Mouse (Mus musculus) hindbrain, postnatal 0 days (tissue): ENCODE results near the gene Lonp2. TPM values are rescaled to one million over a fixed set of nuclear protein-coding genes. Genes with fewer than 3 reads are reported as not detected.

Experiments used
- ATAC-seq: fragments of 200-750 bp; cut with Nextera tagmentation; 2 replicates; pipeline ENCODE4 v1.8.0; 2017; ENCODE audit warnings: mild to moderate bottlenecking, moderate TSS enrichment, moderate library complexity
- DNase-seq: peaks from one replicate; pipeline ENCODE4 v3.0.0-alpha.2; 2015; ENCODE audit warnings: low spot score
- H3K27ac ChIP-seq: fragments of 300-500 bp; sonication (generic); 2 replicates; pipeline ENCODE4 v1.5.1; 2014; ENCODE audit warnings: mild to moderate bottlenecking
- H3K27me3 ChIP-seq: fragments of 300-500 bp; sonication (generic); 2 replicates; pipeline ENCODE4 v1.6.1; 2014; ENCODE audit warnings: low read length, mixed read lengths; ENCODE audit not compliant: insufficient read depth
- H3K36me3 ChIP-seq: fragments of 300-500 bp; sonication (generic); 2 replicates; pipeline ENCODE4 v1.6.1; 2014; ENCODE audit warnings: low read length, mixed read lengths; ENCODE audit not compliant: insufficient read depth
- H3K4me1 ChIP-seq: fragments of 300-500 bp; sonication (generic); 2 replicates; pipeline ENCODE4 v1.6.1; 2014; ENCODE audit warnings: antibody characterized with exemption, low read length, mixed read lengths; ENCODE audit not compliant: insufficient read depth
- H3K4me2 ChIP-seq: fragments of 300-500 bp; sonication (generic); 2 replicates; pipeline ENCODE4 v1.6.1; 2014; ENCODE audit warnings: low read depth, mild to moderate bottlenecking, low read length, moderate library complexity, mixed read lengths
- H3K4me3 ChIP-seq: fragments of 300-500 bp; sonication (generic); 2 replicates; pipeline ENCODE4 v1.5.1; 2014; ENCODE audit warnings: low read length
- H3K9ac ChIP-seq: fragments of 300-500 bp; sonication (generic); replicated peaks from 2 replicates; pipeline ENCODE4 v1.6.1; 2014; ENCODE audit warnings: mild to moderate bottlenecking, low read length, moderate library complexity, mixed read lengths
- H3K9me3 ChIP-seq: fragments of 300-500 bp; sonication (generic); 2 replicates; pipeline ENCODE4 v1.6.1; 2016; ENCODE audit warnings: low read length, mixed read lengths
- CTCF ChIP-seq: IDR thresholded peaks from 2 replicates; pipeline ENCODE4 v1.5.1; 2016; ENCODE audit warnings: antibody characterized with exemption, control low read depth, low read depth
- WGBS: fragments of 180-500 bp; shearing (Covaris S2); extraction: QIAGEN DNeasy Blood & Tissue Kit; methylation state at CpG from one replicate; pipeline ENCODE4 v1.1.7; 2014; 5-methylcytosine and 5-hydroxymethylcytosine counted together
- polyA plus RNA-seq: library from polyadenylated mRNA; unstranded; fragments of >200 nt; fragmentation: Nextera tagmentation; extraction: Ambion mirVana; gene quantifications from 2 replicates; pipeline ENCODE4 v1.2.1, GENCODE M21; 2015
- total RNA-seq: library from RNA; depleted of rRNA; stranded (reverse); fragments of >200 nt; gene quantifications from 2 replicates; pipeline ENCODE4 v1.2.3, GENCODE M21; 2014

Gene Lonp2
- total and polyA plus RNA-seq, 2 experiments from 2014 or later: 58.8 to 65.2 TPM

- H3K27me3 ChIP-seq: no peaks in the 10 kb centered on the region
- H3K36me3 ChIP-seq: peaks cover 18% of the 10 kb centered on the region; the same call in 1 of the 2 replicates
- no peak overlapping the region for H3K4me2 ChIP-seq
- no peaks in the 10 kb centered on the region for H3K4me1 ChIP-seq
- ATAC-seq (peak; percentile 51), DNase-seq (peak; percentile 48)
- H3K9ac ChIP-seq: no peak overlapping the region
- peak overlapping the region; percentile 66 for H3K27ac ChIP-seq
- no peaks in the 10 kb centered on the region for H3K9me3 ChIP-seq
- no peak for TF ChIP-seq CTCF
- H3K4me3 ChIP-seq: no peak overlapping the region
Observed at GRCm38 (mm10) chr8:86668750-86669149, 44.9 kb downstream of the Lonp2 start.

- Histone ChIP-seq H3K27ac (peak overlapping the region; percentile 66), H3K27me3 (no peaks in the 10 kb centered on the region), H3K4me2 (no peak overlapping the region), H3K36me3 (peaks cover 20% of the 10 kb centered on the region; the same call in 1 of the 2 replicates), H3K9ac (no peak overlapping the region), H3K4me3 (no peak overlapping the region), H3K9me3 (no peaks in the 10 kb centered on the region), H3K4me1 (no peaks in the 10 kb centered on the region)
- DNase-seq (peak; percentile 55), ATAC-seq (peak; percentile 58; the same call in 1 of the 2 replicates)
- WGBS: 47% methylated on average over 4 of the region's 4 CpGs
- no peak for TF ChIP-seq CTCF
Observed at GRCm38 (mm10) chr8:86669259-86669658, 45.4 kb downstream of the Lonp2 start.

- Histone ChIP-seq H3K9me3 (no peaks in the 10 kb centered on the region), H3K9ac (no peak overlapping the region), H3K27me3 (no peaks in the 10 kb centered on the region), H3K27ac (no peak overlapping the region), H3K4me1 (no peaks in the 10 kb centered on the region), H3K4me3 (no peak overlapping the region), H3K4me2 (no peak overlapping the region), H3K36me3 (no peaks in the 10 kb centered on the region)
- 69% methylated on average over 3 of the region's 3 CpGs for WGBS
- ATAC-seq (no peak), DNase-seq (no peak)
- TF ChIP-seq CTCF: no peak
Observed at GRCm38 (mm10) chr8:86686629-86687028, 62.8 kb downstream of the Lonp2 start.

- Histone ChIP-seq H3K4me3 (no peak overlapping the region), H3K27me3 (no peaks in the 10 kb centered on the region), H3K9ac (no peak overlapping the region), H3K36me3 (no peaks in the 10 kb centered on the region), H3K4me1 (no peaks in the 10 kb centered on the region), H3K4me2 (no peak overlapping the region), H3K9me3 (no peaks in the 10 kb centered on the region), H3K27ac (no peak overlapping the region)
- ATAC-seq (no peak), DNase-seq (no peak)
- no peak for TF ChIP-seq CTCF
- WGBS: 80% methylated on average over 1 of the region's 1 CpGs
Observed at GRCm38 (mm10) chr8:86692107-86692506, 68.3 kb downstream of the Lonp2 start.

GRCm38 (mm10) chr8:86694011-86694410 lies 70.2 kb downstream of the Lonp2 start:
- WGBS: 82% methylated on average over 1 of the region's 1 CpGs
- no peaks in the 10 kb centered on the region for H3K27me3 ChIP-seq
- no peak for TF ChIP-seq CTCF
- DNase-seq (no peak), ATAC-seq (no peak)
- no peak overlapping the region for H3K4me2 ChIP-seq
- H3K4me3 ChIP-seq: no peak overlapping the region
- H3K9me3 ChIP-seq: no peaks in the 10 kb centered on the region
- no peak overlapping the region for H3K27ac ChIP-seq
- no peaks in the 10 kb centered on the region for H3K4me1 ChIP-seq
- H3K9ac ChIP-seq: no peak overlapping the region
- H3K36me3 ChIP-seq: no peaks in the 10 kb centered on the region

GRCm38 (mm10) chr8:86695703-86696102 lies 71.9 kb downstream of the Lonp2 start:
- Histone ChIP-seq H3K9me3 (no peaks in the 10 kb centered on the region), H3K27ac (no peak overlapping the region), H3K4me3 (no peak overlapping the region), H3K4me1 (no peaks in the 10 kb centered on the region), H3K9ac (no peak overlapping the region), H3K27me3 (no peaks in the 10 kb centered on the region), H3K36me3 (no peaks in the 10 kb centered on the region), H3K4me2 (no peak overlapping the region)
- ATAC-seq (no peak), DNase-seq (no peak)
- WGBS: 95% methylated on average over 2 of the region's 2 CpGs
- no peak for TF ChIP-seq CTCF

- TF ChIP-seq CTCF: no peak
- no peaks in the 10 kb centered on the region for H3K36me3 ChIP-seq
- no peak overlapping the region for H3K27ac ChIP-seq
- H3K4me1 ChIP-seq: no peaks in the 10 kb centered on the region
- no peak overlapping the region for H3K4me2 ChIP-seq
- no peaks in the 10 kb centered on the region for H3K9me3 ChIP-seq
- H3K27me3 ChIP-seq: no peaks in the 10 kb centered on the region
- no peak overlapping the region for H3K9ac ChIP-seq
- no peak for DNase-seq
- no peak overlapping the region for H3K4me3 ChIP-seq
- ATAC-seq: no peak
- WGBS: 86% methylated on average over 1 of the region's 1 CpGs
Observed at GRCm38 (mm10) chr8:86698811-86699421, 75.1 kb downstream of the Lonp2 start.
